Mouse (Mus musculus) adrenal gland, adult 2 months (tissue): ENCODE measurements at regions not wholly inside any gene's neighbourhood (a gene's known extent, or its start where the extent isn't known, plus 50 kb on each side); places are given as distances from the start of the nearest gene placed in this dataset.
"Not testable (repeated sequence)": the region's sequence is repeated elsewhere in the genome, so short reads cannot be mapped to it uniquely, and the experiment has no call there.

ENCODE experiments used
- DNase-seq: peaks from one replicate; pipeline ENCODE4 v3.0.0; 2021

- DNase-seq, result no peak
Measured at GRCm38 (mm10) chr16:47081896-47082295, 583.6 kb upstream of the Nectin3 start.

DNA sequence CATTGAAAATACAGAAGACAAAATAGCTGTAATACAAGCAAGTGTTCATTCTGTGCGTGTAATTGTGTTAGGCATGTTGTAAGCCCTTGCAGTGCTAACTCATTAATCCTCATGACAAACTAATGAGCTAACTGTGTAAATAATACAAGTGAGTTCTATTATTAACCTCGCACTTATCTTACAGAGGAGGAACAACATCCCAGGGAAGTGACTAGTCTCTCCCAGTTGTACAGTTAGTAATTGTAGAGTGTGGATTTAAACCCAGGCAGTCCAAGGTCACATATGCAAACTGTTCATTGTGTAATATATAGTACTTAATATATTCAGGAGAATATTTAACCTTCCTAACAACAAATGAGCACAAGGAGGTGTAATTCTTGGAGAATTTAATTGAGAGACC lies 582.0 kb upstream of the Nectin3 start:
- DNase-seq, result no peak

GRCm38 (mm10) chr16:47059293-47059963 lies 561.1 kb upstream of the Nectin3 start:
- no peak for DNase-seq

GRCm38 (mm10) chr16:47058811-47059210 lies 560.5 kb upstream of the Nectin3 start:
- no peak for DNase-seq

DNA sequence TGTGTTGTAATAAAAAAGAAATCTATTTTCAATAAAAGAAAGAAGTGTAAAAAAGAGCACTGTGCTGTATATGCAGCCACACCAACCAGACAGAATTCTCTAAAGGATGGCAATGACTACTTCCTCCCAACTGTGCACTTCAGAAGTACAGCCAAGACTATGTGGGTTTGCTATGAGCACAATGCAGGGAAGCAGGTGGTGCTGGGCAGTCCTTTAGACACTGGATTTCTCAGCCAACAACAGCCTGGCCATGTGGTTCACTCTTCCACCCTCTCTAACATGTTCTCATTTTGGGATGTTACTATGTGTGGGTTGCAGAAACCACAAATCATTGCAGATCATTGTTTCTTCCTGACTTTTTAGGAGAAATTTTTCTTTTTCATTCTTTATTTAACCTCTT lies 527.6 kb upstream of the Nectin3 start:
- DNase-seq, result no peak

DNA sequence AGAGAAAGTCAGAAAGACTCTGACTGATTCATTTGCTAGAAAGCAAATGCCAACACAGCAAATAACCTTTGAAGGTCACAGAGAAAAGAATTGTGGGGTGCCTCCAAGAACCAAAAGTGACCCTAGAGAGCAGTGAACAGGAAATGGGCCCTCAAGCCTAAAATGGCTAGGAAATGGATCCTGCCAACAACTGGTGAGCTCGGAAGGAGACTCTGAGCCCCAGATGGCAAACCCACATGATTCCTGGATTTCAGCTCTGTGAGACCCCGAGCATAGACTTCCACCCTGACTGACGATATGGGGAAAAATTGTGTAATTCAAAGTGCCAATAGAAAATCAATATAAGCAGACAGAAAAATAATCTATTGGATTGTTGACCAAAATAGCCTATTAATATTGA lies 519.2 kb upstream of the Nectin3 start:
- DNase-seq, result no peak

DNA sequence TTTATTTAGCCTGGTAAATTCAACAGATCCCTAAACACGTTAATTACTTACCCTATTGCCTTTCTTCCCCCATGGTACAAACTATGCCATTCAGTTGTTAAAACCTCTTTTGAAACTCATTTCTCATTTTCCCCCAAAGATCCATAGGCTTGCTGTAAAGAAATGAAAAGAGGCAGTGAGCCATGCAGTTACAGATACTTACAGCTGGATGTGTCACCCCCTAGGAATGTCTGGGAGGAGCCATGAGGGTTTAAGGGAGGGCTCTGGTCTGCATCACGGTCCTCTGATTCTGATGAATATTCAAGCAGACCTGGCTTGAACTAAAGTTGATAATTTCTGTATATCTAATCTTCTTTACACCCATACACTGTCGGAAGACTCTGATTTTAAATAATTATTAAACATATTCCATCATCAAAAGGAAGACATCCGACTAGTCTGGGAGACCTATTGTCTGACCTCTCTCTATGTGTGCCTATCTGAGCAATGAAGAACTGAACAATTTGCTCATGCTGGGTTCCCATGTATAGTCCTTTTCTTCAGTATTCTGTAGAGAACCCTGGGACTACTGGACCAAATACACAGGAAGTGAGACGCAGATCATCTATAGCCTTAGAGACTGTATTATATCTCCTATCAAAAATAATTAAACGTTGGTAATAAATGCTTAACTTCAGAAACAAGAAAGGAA lies 484.7 kb upstream of the Nectin3 start:
- no peak for DNase-seq

DNA sequence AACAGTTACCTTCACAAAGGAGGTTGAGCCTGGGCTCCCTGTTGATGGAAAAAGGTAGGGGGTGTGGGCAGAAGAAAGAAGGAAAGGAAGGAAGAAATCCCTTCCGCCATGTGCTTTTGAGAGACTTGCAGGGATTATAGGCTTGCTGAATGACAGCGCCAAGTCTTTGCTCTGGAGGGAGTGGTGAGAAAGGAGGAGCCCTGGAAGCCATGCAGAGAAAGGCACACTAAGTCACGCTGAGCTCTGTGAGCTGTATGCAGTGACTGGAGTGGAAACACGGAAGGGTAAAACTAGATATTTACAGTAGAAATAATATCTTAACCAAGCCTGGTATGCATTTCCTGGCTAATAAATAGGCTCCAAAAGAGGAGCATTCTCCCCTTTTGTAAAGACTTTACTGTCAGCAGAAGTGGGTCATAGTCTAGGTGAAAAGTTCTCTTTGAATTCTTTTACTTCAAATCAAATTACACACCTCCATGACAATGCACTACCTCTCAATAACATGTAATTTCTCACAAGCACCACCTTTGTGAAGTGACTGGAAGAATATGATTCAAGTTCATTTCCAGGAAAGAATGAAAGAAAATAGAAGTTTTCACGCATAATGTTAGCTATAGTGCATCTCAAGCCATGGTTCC lies 484.1 kb upstream of the Nectin3 start:
- no peak for DNase-seq

DNA sequence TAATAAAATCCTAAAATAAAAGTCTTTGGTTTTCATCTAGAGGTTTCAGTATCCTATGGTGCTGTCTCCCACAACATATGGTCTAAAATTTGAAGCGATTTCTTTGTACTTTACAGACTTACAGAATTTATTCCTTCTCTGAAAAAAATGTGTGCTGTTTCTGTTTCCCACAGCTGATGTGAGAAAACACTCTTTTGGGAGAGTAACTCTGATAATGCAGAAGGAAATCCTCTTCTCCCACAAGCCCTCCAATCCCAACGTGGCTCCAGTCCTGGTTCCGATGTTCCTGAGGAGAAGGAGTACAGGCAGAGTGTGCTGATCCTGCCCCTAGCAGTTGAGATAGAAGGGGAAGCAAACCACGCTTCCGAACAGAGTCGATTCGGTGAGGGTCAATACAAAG lies 467.4 kb upstream of the Nectin3 start:
- no peak for DNase-seq

DNA sequence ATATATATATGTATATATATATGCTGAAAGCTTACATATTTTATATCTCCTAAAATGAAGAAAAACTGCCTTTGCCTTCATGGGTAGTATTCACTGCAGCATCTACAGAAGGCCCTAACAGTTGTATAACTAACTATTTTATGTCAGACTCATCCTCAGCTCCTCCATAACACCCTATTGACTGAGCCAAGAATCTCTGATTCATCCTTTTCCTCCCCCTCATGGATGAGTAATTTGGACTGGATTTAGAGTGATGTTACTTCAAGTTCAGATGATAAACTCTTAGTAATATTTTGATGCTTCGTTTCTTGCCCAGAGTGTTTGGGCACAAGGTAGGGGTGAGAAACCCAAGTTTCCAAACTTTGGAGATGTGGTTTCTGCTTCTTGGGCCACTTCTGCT lies 458.7 kb upstream of the Nectin3 start:
- peak; percentile 35 for DNase-seq

DNA sequence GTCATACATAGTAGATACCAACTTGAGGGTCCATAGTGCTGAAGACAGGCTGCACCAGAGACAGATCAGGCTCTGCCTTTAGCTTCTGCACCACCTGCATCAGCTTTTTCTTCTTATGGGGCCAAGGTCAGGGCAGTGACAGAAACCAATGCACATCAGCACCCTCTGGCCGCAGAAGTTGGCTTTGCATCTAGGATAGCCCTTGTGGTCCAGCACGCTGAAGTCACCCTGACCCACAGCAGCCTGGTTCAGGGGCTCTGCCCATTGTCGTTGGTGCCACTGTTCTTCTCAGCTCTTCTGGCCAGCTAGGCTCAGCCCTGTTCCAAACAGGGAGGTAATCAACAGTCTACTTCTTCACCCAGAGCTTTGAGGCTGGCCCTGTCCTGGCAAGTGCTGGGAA lies 427.7 kb upstream of the Nectin3 start:
- peak; percentile 5 for DNase-seq

GRCm38 (mm10) chr16:46894576-46895203 lies 396.4 kb upstream of the Nectin3 start:
- no peak for DNase-seq

- no peak for DNase-seq
Measured at GRCm38 (mm10) chr16:46878739-46879138, 380.4 kb upstream of the Nectin3 start.

DNA sequence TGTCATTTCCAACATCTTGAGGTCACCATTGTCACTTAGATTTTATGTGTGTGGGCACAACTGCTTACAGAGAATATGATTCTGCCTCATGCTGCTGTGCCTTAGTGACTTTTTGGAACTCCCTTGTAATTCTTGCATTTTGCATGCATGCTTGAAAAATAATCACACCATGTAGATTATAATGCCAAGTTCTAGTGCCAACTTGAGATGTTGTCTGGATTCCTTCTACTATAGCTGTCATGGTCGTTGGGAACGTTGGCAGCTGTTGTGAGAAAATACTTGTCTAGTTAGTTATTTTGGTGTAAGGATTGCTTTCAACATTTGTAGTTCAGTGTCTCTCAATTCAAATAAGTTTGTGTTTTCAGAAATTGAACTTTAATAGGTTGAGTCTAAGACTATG lies 365.6 kb upstream of the Nectin3 start:
- no peak for DNase-seq

DNA sequence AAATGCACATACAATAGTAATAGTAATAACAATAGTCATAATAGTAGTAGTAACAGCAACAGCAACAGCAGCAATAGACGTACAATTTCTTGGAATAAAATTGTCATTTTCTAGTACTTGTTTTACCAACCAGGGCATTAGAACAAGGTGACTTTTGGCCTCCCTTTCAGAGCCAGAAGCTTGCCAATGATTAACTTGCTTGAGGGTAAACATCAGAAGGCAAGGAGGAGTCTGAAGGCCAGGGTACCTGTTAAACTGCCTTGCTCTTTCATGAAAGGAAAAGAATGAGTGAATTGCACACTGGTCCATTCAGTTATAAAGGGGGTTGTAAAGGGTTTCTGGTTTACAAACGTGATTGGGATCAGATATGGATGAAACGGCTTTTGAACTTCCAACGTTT lies 351.2 kb upstream of the Nectin3 start:
- no peak for DNase-seq

- no peak for DNase-seq
Measured at GRCm38 (mm10) chr16:46848755-46849154, 350.4 kb upstream of the Nectin3 start.

DNA sequence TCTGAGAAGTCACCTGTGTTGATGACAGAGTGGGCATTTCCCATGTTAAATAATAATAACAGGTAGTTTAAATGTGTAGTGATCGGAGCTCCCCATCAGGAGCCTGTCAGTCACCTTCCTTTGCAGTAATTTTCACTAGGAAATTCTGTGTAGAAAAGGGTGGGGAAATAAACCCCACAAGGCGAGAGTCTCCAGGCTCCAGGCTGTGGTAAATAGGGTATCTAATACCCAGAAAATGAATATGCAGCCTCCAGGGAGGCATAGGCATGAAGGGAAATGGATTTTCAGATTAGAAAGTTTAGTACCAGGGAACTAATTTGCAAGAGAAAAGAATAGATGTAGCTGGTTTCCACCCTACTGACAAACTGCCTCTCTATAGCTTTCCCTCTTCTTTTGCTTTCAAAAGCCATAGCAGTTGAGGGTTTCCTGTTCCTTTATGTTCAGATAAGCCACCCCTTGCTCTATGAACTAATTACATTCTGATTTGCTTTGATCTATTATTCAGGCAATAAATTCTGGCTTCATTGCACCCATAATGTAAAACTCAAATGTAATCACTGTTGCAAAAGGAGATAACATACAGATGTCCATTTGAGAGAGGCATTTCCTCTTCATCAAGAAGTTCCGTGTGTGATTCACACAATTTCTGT lies 349.5 kb upstream of the Nectin3 start:
- no peak for DNase-seq

- no peak for DNase-seq
Measured at GRCm38 (mm10) chr16:46841179-46841578, 342.9 kb upstream of the Nectin3 start.

GRCm38 (mm10) chr16:46840764-46841163 lies 342.4 kb upstream of the Nectin3 start:
- DNase-seq, result no peak

- no peak for DNase-seq
Measured at GRCm38 (mm10) chr16:46825147-46825546, 326.8 kb upstream of the Nectin3 start.

GRCm38 (mm10) chr16:46822753-46823152 lies 324.4 kb upstream of the Nectin3 start:
- no peak for DNase-seq

DNA sequence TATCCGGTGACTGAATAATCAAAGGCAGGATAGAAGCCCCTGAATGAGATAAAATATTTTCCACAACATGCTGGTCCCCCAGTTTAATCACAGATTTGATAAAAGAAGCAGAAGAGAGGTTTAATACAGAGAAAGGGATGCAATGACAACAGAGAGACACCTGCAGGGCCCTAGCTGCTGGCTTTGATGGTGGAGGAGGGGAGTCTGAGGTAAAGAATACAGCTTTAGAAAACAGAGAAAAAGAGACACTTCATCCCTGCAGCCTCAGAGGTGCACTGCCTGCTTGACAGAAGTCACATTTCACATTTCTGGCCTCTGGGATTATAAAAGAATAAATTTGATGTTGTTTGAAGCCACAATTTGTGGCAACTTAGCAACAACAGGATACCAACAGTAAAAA lies 319.9 kb upstream of the Nectin3 start:
- no peak for DNase-seq

GRCm38 (mm10) chr16:46811835-46812234 lies 313.5 kb upstream of the Nectin3 start:
- DNase-seq, result not testable (repeated sequence)
